Mouse (Mus musculus) erythroblast, embryonic 14.5 days (primary cell): Measurements from ENCODE around the gene Crb3.

ENCODE experiments used
- GATA1 ChIP-seq: IDR thresholded peaks from 2 replicates; pipeline ENCODE4 v1.6.1; 2012; ENCODE audit warnings: low read length, inconsistent platforms, mixed read lengths
- TAL1 ChIP-seq: IDR thresholded peaks from 3 replicates; pipeline ENCODE4 v1.6.1; 2012; ENCODE audit warnings: low read length, inconsistent platforms, mixed read lengths

- TF ChIP-seq TAL1 (no peak), GATA1 (no peak)
Observed at GRCm38 (mm10) chr17:57085970-57086757, 27.3 kb downstream of the Crb3 start.
